Mouse (Mus musculus) liver, adult (tissue): ENCODE measurements around the gene Plekhm1.

Source experiments
- GATA4 ChIP-seq: IDR thresholded peaks from 2 replicates; pipeline ENCODE4 v1.6.1; 2014; ENCODE audit warnings: mild to moderate bottlenecking, low read length; ENCODE audit not compliant: insufficient replicate concordance

The Plekhm1 gene

GRCm38 (mm10) chr11:103399050-103399449 lies 13.4 kb downstream of the Plekhm1 start:
- no peak for TF ChIP-seq GATA4

- TF ChIP-seq GATA4: no peak
These were observed 15.8 kb downstream of the Plekhm1 start for GRCm38 (mm10) chr11:103396682-103397081.

GRCm38 (mm10) chr11:103396236-103396635 lies 16.3 kb downstream of the Plekhm1 start:
- TF ChIP-seq GATA4: no peak

- TF ChIP-seq GATA4: no peak
These were observed 17.9 kb downstream of the Plekhm1 start for GRCm38 (mm10) chr11:103394604-103395003.

GRCm38 (mm10) chr11:103394025-103394424 lies 18.5 kb downstream of the Plekhm1 start:
- no peak for TF ChIP-seq GATA4

GRCm38 (mm10) chr11:103387870-103388526 lies 24.5 kb downstream of the Plekhm1 start:
- no peak for TF ChIP-seq GATA4

GRCm38 (mm10) chr11:103386827-103387226 lies 25.7 kb downstream of the Plekhm1 start:
- no peak for TF ChIP-seq GATA4

GRCm38 (mm10) chr11:103381956-103382613 lies 30.4 kb downstream of the Plekhm1 start:
- TF ChIP-seq GATA4: peak; percentile 22; the same call in 1 of the 2 replicates

- no peak for TF ChIP-seq GATA4
These were observed 31.0 kb downstream of the Plekhm1 start for GRCm38 (mm10) chr11:103381505-103381904.

GRCm38 (mm10) chr11:103380460-103380859 lies 32.0 kb downstream of the Plekhm1 start:
- no peak for TF ChIP-seq GATA4

- TF ChIP-seq GATA4: no peak
These were observed 34.1 kb downstream of the Plekhm1 start for GRCm38 (mm10) chr11:103378341-103378740.

- TF ChIP-seq GATA4: no peak
These were observed 36.7 kb downstream of the Plekhm1 start for GRCm38 (mm10) chr11:103375772-103376171.

- no peak for TF ChIP-seq GATA4
These were observed 37.2 kb downstream of the Plekhm1 start for GRCm38 (mm10) chr11:103375258-103375657.

- TF ChIP-seq GATA4: no peak
These were observed 38.6 kb downstream of the Plekhm1 start for GRCm38 (mm10) chr11:103373922-103374321.

- TF ChIP-seq GATA4: no peak
These were observed 39.9 kb downstream of the Plekhm1 start for GRCm38 (mm10) chr11:103372561-103372960.

- TF ChIP-seq GATA4: no peak
These were observed 40.4 kb downstream of the Plekhm1 start for GRCm38 (mm10) chr11:103372068-103372467.

GRCm38 (mm10) chr11:103371222-103371539 lies 41.3 kb downstream of the Plekhm1 start:
- TF ChIP-seq GATA4: no peak

GRCm38 (mm10) chr11:103370397-103371221 lies 41.9 kb downstream of the Plekhm1 start:
- TF ChIP-seq GATA4: no peak
